Mouse (Mus musculus) C2C12 (cell line): ENCODE results near the gene Reln.

Source experiments
- CEBPB ChIP-seq: IDR thresholded peaks from one replicate; pipeline ENCODE4 v1.6.1; 2011; ENCODE audit warnings: low read depth, mild to moderate bottlenecking, control low read depth, moderate library complexity
- CTCF ChIP-seq: IDR thresholded peaks from one replicate; pipeline ENCODE4 v1.5.1; 2011; ENCODE audit not compliant: control insufficient read depth, insufficient read depth, insufficient read length
- FOSL1 ChIP-seq: IDR thresholded peaks from one replicate; pipeline ENCODE4 v1.8.0; 2011; ENCODE audit warnings: mild to moderate bottlenecking, low read length; ENCODE audit not compliant: poor library complexity, insufficient read depth, severe bottlenecking
- MAX ChIP-seq: IDR thresholded peaks from one replicate; pipeline ENCODE4 v1.6.1; 2011; ENCODE audit warnings: mild to moderate bottlenecking, control low read depth

DNA sequence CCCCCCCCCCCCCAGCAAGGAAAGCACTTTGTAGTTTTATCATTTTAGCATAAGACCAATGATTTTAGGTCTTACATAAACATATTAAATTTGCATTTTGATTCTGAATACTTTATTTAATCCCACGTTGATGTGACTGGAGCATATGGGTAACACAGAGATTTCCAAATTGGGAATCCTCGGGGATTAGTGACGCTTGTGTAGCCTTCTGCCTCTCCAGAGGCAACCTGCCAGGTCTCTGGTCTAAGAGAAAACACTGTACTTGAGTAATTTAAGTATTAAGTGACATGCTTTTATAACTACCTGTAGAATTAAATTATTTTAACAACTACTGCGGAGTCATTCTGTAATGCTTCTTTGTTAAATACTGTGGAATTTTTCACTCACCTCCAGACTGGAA is 59.1 kb downstream of the Reln start:
- no peak for TF ChIP-seq CTCF
- no peak for TF ChIP-seq MAX
- no peak for TF ChIP-seq FOSL1
- TF ChIP-seq CEBPB, result no peak
